Mouse (Mus musculus) ovary, adult 18-20 months (tissue): ENCODE data around the gene Arid3a.
A peak's percentile ranks its signal among the peaks of the same experiment; 100 is the strongest.

ENCODE experiments used
- DNase-seq: peaks from one replicate; pipeline ENCODE4 v3.0.0; 2022; ENCODE audit warnings: low spot score, mixed read lengths

Arid3a gene

GRCm38 (mm10) chr10:79976722-79977107, 49.9 kb downstream of the Arid3a start:
- no peak for DNase-seq

GRCm38 (mm10) chr10:79977324-79977723, 50.5 kb downstream of the Arid3a start:
- DNase-seq = no peak

GRCm38 (mm10) chr10:79978061-79978460, 51.2 kb downstream of the Arid3a start:
- no peak for DNase-seq

- DNase-seq = no peak
Observed at GRCm38 (mm10) chr10:79979401-79980155, 52.7 kb downstream of the Arid3a start.

GRCm38 (mm10) chr10:79983205-79983604, 56.4 kb downstream of the Arid3a start:
- no peak for DNase-seq

GRCm38 (mm10) chr10:79983670-79984069, 56.8 kb downstream of the Arid3a start:
- peak; percentile 52 for DNase-seq

GRCm38 (mm10) chr10:79984195-79984816, 57.5 kb downstream of the Arid3a start, which contains the start of gene Tmem259:
Gene Tmem259, minus strand, starts transcription at chr10:79984330.
- peak; percentile 77 for DNase-seq

- peak; percentile 97 for DNase-seq
Observed at GRCm38 (mm10) chr10:79984871-79985270, 58.0 kb downstream of the Arid3a start.

- DNase-seq = no peak
Observed at GRCm38 (mm10) chr10:79985334-79986231, 58.7 kb downstream of the Arid3a start.

- DNase-seq = no peak
Observed at GRCm38 (mm10) chr10:79986232-79986878, 59.5 kb downstream of the Arid3a start.

- peak; percentile 49 for DNase-seq
Observed at GRCm38 (mm10) chr10:79986963-79987362, 60.1 kb downstream of the Arid3a start.

GRCm38 (mm10) chr10:79987771-79988505, 61.1 kb downstream of the Arid3a start:
- no peak for DNase-seq

- DNase-seq = no peak
Observed at GRCm38 (mm10) chr10:79988506-79989271, 61.8 kb downstream of the Arid3a start, which contains the start of gene Cnn2. Gene Cnn2, plus strand, starts transcription at chr10:79988584.

GRCm38 (mm10) chr10:79989272-79989786, 62.5 kb downstream of the Arid3a start:
- DNase-seq = no peak

GRCm38 (mm10) chr10:79989870-79990269, 63.0 kb downstream of the Arid3a start:
- DNase-seq = no peak

- no peak for DNase-seq
Observed at GRCm38 (mm10) chr10:79991099-79991498, 64.3 kb downstream of the Arid3a start.

GRCm38 (mm10) chr10:79991548-79991947, 64.7 kb downstream of the Arid3a start:
- DNase-seq = no peak

GRCm38 (mm10) chr10:79994397-79995115, 67.7 kb downstream of the Arid3a start:
- DNase-seq = no peak

- DNase-seq = no peak
Observed at GRCm38 (mm10) chr10:79995636-79996035, 68.8 kb downstream of the Arid3a start.
